Mouse (Mus musculus) megakaryocyte, embryonic 14.5 days (primary cell): ENCODE measurements around the gene Phyhipl.

ENCODE experiments used
- FLI1 ChIP-seq: IDR thresholded peaks from 2 replicates; pipeline ENCODE4 v1.6.1; 2012; ENCODE audit warnings: low read length, inconsistent platforms, mixed read lengths
- GATA1 ChIP-seq: IDR thresholded peaks from 3 replicates; pipeline ENCODE4 v1.6.1; 2012; ENCODE audit warnings: mixed read lengths, low read length, inconsistent platforms, borderline replicate concordance

DNA sequence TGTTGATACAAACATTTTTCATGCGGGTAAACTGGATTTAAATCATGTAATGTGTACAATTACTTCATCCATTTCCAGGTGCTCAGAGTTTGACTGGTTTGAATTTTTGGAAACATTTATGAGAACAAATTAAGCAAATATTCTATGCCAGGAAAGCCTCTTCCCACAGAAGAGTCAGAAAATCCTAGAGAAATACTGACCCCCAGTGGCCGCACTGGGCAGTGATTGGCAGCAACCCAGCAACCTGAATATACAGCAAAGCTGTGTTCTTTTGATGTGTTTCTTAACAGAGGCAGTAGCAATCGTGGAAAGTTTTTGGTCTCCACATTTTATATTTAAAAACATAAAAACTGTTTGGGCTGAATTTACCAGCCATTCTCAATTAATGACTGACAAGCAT lies 92.1 kb downstream of the Phyhipl start:
- no peak for TF ChIP-seq GATA1
- no peak for TF ChIP-seq FLI1
